Mouse (Mus musculus) embryonic facial prominence, embryonic 13.5 days (tissue): ENCODE results near the gene Ndufa12. TPM values are rescaled to one million over a fixed set of nuclear protein-coding genes. Genes with fewer than 3 reads are reported as not detected.
A peak's percentile ranks its signal among the peaks of the same experiment; 100 is the strongest.

Source experiments
- ATAC-seq: fragments of 200-750 bp; cut with Nextera tagmentation; 2 replicates; pipeline ENCODE4 v1.8.0; 2017; ENCODE audit warnings: low read depth; ENCODE audit not compliant: insufficient number of reproducible peaks, insufficient read depth, low FRiP score, low TSS enrichment
- H3K27ac ChIP-seq: fragments of 300-500 bp; sonication (generic); 2 replicates; pipeline ENCODE4 v1.5.1; 2015; ENCODE audit warnings: moderate library complexity, mild to moderate bottlenecking, inconsistent platforms
- H3K27me3 ChIP-seq: fragments of 300-500 bp; sonication (generic); 2 replicates; pipeline ENCODE4 v1.6.1; 2015; ENCODE audit warnings: mild to moderate bottlenecking, inconsistent platforms
- H3K36me3 ChIP-seq: fragments of 300-500 bp; sonication (generic); 2 replicates; pipeline ENCODE4 v1.6.1; 2015; ENCODE audit warnings: mild to moderate bottlenecking, inconsistent platforms
- H3K4me1 ChIP-seq: fragments of 300-500 bp; sonication (generic); 2 replicates; pipeline ENCODE4 v1.6.1; 2015; ENCODE audit warnings: inconsistent platforms
- H3K4me2 ChIP-seq: fragments of 300-500 bp; sonication (generic); 2 replicates; pipeline ENCODE4 v1.6.1; 2015; ENCODE audit warnings: moderate library complexity, mild to moderate bottlenecking, inconsistent platforms
- H3K4me3 ChIP-seq: fragments of 300-500 bp; sonication (generic); 2 replicates; pipeline ENCODE4 v1.5.1; 2015; ENCODE audit warnings: mild to moderate bottlenecking, inconsistent platforms
- H3K9ac ChIP-seq: fragments of 300-500 bp; sonication (generic); 2 replicates; pipeline ENCODE4 v1.6.1; 2015; ENCODE audit warnings: mild to moderate bottlenecking, inconsistent platforms
- H3K9me3 ChIP-seq: fragments of 300-500 bp; sonication (generic); 2 replicates; pipeline ENCODE4 v1.6.1; 2016; ENCODE audit warnings: inconsistent platforms
- WGBS: fragments of 180-500 bp; shearing (Covaris S2); methylation state at CpG from one replicate; pipeline ENCODE4 v1.1.7; 2015; ENCODE audit warnings: mixed read lengths; 5-methylcytosine and 5-hydroxymethylcytosine counted together
- polyA plus RNA-seq: library from polyadenylated mRNA; unstranded; fragments of >200 nt; fragmentation: Nextera tagmentation; extraction: Ambion mirVana; gene quantifications from 2 replicates; pipeline ENCODE4 v1.2.1, GENCODE M21; 2015

Gene Ndufa12
- polyA plus RNA-seq, 1 experiment from 2014 or later = 319 TPM

- Histone ChIP-seq H3K36me3 (no peaks in the 10 kb centered on the region), H3K4me3 (no peak overlapping the region), H3K27me3 (no peaks in the 10 kb centered on the region), H3K9me3 (no peaks in the 10 kb centered on the region), H3K4me2 (no peak overlapping the region), H3K27ac (no peak overlapping the region), H3K4me1 (0 out of 2 replicates have a peak, but pooled peaks cover 4% of the 10 kb centered on the region), H3K9ac (no peak overlapping the region)
- no peak for ATAC-seq
- 58% methylated on average over 4 of the region's 4 CpGs for WGBS
Measured at GRCm38 (mm10) chr10:94235200-94235599, 36.7 kb downstream of the Ndufa12 start.

- no peak overlapping the region for H3K27ac ChIP-seq
- no peak overlapping the region for H3K4me2 ChIP-seq
- H3K9ac ChIP-seq = no peak overlapping the region
- H3K36me3 ChIP-seq = no peaks in the 10 kb centered on the region
- no peak for ATAC-seq
- H3K4me3 ChIP-seq = no peak overlapping the region
- WGBS = 65% methylated on average over 2 of the region's 2 CpGs
- H3K4me1 ChIP-seq = 0 out of 2 replicates have a peak, but pooled peaks cover 4% of the 10 kb centered on the region
- H3K9me3 ChIP-seq = no peaks in the 10 kb centered on the region
- no peaks in the 10 kb centered on the region for H3K27me3 ChIP-seq
Measured at GRCm38 (mm10) chr10:94241346-94241745, 42.8 kb downstream of the Ndufa12 start.

GRCm38 (mm10) chr10:94247748-94248349 is 49.3 kb downstream of the Ndufa12 start:
- no peak overlapping the region for H3K4me3 ChIP-seq
- no peak overlapping the region for H3K27ac ChIP-seq
- H3K27me3 ChIP-seq = no peaks in the 10 kb centered on the region
- no peak for ATAC-seq
- H3K9ac ChIP-seq = no peak overlapping the region
- H3K9me3 ChIP-seq = no peaks in the 10 kb centered on the region
- H3K36me3 ChIP-seq = no peaks in the 10 kb centered on the region
- H3K4me1 ChIP-seq = peaks cover 9% of the 10 kb centered on the region; the same call in 1 of the 2 replicates
- WGBS = 76% methylated on average over 7 of the region's 7 CpGs
- H3K4me2 ChIP-seq = no peak overlapping the region

- no peak overlapping the region for H3K4me3 ChIP-seq
- no peak overlapping the region for H3K9ac ChIP-seq
- no peaks in the 10 kb centered on the region for H3K9me3 ChIP-seq
- 35% methylated on average over 22 of the region's 22 CpGs for WGBS
- H3K27ac ChIP-seq = no peak overlapping the region
- H3K4me2 ChIP-seq = peak overlapping the region; percentile 44
- no peaks in the 10 kb centered on the region for H3K27me3 ChIP-seq
- H3K36me3 ChIP-seq = no peaks in the 10 kb centered on the region
- H3K4me1 ChIP-seq = peaks cover 9% of the 10 kb centered on the region; the same call in 1 of the 2 replicates
- no peak for ATAC-seq
Measured at GRCm38 (mm10) chr10:94249575-94250456, 51.3 kb downstream of the Ndufa12 start.

GRCm38 (mm10) chr10:94253260-94253807 is 54.8 kb downstream of the Ndufa12 start:
- Histone ChIP-seq H3K27me3 (no peaks in the 10 kb centered on the region; the same call in 1 of the 2 replicates), H3K9ac (no peak overlapping the region), H3K4me1 (peaks cover 9% of the 10 kb centered on the region; the same call in 1 of the 2 replicates), H3K4me2 (no peak overlapping the region), H3K4me3 (no peak overlapping the region), H3K36me3 (no peaks in the 10 kb centered on the region), H3K27ac (no peak overlapping the region), H3K9me3 (no peaks in the 10 kb centered on the region)
- ATAC-seq = no peak
- 74% methylated on average over 17 of the region's 17 CpGs for WGBS

- ATAC-seq = no peak
- Histone ChIP-seq H3K27me3 (no peaks in the 10 kb centered on the region; the same call in 1 of the 2 replicates), H3K4me3 (no peak overlapping the region), H3K36me3 (no peaks in the 10 kb centered on the region), H3K4me2 (no peak overlapping the region), H3K4me1 (peaks cover 5% of the 10 kb centered on the region; the same call in 1 of the 2 replicates), H3K27ac (no peak overlapping the region), H3K9me3 (no peaks in the 10 kb centered on the region), H3K9ac (no peak overlapping the region)
- 76% methylated on average over 3 of the region's 3 CpGs for WGBS
Measured at GRCm38 (mm10) chr10:94254766-94255165, 56.2 kb downstream of the Ndufa12 start.

- H3K27ac ChIP-seq = no peak overlapping the region
- H3K27me3 ChIP-seq = no peaks in the 10 kb centered on the region; the same call in 1 of the 2 replicates
- no peaks in the 10 kb centered on the region for H3K9me3 ChIP-seq
- H3K4me3 ChIP-seq = no peak overlapping the region
- no peaks in the 10 kb centered on the region for H3K36me3 ChIP-seq
- H3K4me1 ChIP-seq = no peaks in the 10 kb centered on the region
- no peak overlapping the region for H3K4me2 ChIP-seq
- no peak for ATAC-seq
- no peak overlapping the region for H3K9ac ChIP-seq
- WGBS = 32% methylated on average over 6 of the region's 6 CpGs
Measured at GRCm38 (mm10) chr10:94255744-94256143, 57.2 kb downstream of the Ndufa12 start.

- Histone ChIP-seq H3K27ac (no peak overlapping the region), H3K36me3 (no peaks in the 10 kb centered on the region), H3K27me3 (no peaks in the 10 kb centered on the region; the same call in 1 of the 2 replicates), H3K9ac (no peak overlapping the region), H3K4me2 (no peak overlapping the region), H3K9me3 (no peaks in the 10 kb centered on the region), H3K4me1 (no peaks in the 10 kb centered on the region), H3K4me3 (no peak overlapping the region)
- ATAC-seq = no peak
- WGBS = 95% methylated on average over 4 of the region's 4 CpGs
Measured at GRCm38 (mm10) chr10:94256518-94256917, 58.0 kb downstream of the Ndufa12 start.

GRCm38 (mm10) chr10:94260544-94260943 is 62.0 kb downstream of the Ndufa12 start:
- H3K4me2 ChIP-seq = no peak overlapping the region
- no peak for ATAC-seq
- no peaks in the 10 kb centered on the region; the same call in 1 of the 2 replicates for H3K27me3 ChIP-seq
- no peaks in the 10 kb centered on the region for H3K36me3 ChIP-seq
- H3K9ac ChIP-seq = no peak overlapping the region
- H3K9me3 ChIP-seq = no peaks in the 10 kb centered on the region
- H3K4me1 ChIP-seq = no peaks in the 10 kb centered on the region
- no peak overlapping the region for H3K27ac ChIP-seq
- WGBS = 74% methylated on average over 1 of the region's 1 CpGs
- H3K4me3 ChIP-seq = no peak overlapping the region

- ATAC-seq = no peak
- no peaks in the 10 kb centered on the region for H3K9me3 ChIP-seq
- H3K9ac ChIP-seq = no peak overlapping the region
- H3K27ac ChIP-seq = no peak overlapping the region
- no peaks in the 10 kb centered on the region for H3K36me3 ChIP-seq
- 88% methylated on average over 13 of the region's 13 CpGs for WGBS
- H3K27me3 ChIP-seq = no peaks in the 10 kb centered on the region
- no peak overlapping the region for H3K4me2 ChIP-seq
- no peak overlapping the region for H3K4me3 ChIP-seq
- no peaks in the 10 kb centered on the region for H3K4me1 ChIP-seq
Measured at GRCm38 (mm10) chr10:94262646-94263045, 64.1 kb downstream of the Ndufa12 start.

GRCm38 (mm10) chr10:94263211-94263610 is 64.7 kb downstream of the Ndufa12 start:
- H3K4me2 ChIP-seq = no peak overlapping the region
- no peaks in the 10 kb centered on the region for H3K27me3 ChIP-seq
- no peak overlapping the region for H3K4me3 ChIP-seq
- H3K36me3 ChIP-seq = no peaks in the 10 kb centered on the region
- H3K9ac ChIP-seq = no peak overlapping the region
- ATAC-seq = no peak
- WGBS = 70% methylated on average over 3 of the region's 3 CpGs
- no peaks in the 10 kb centered on the region for H3K4me1 ChIP-seq
- H3K9me3 ChIP-seq = no peaks in the 10 kb centered on the region
- no peak overlapping the region for H3K27ac ChIP-seq
